ENCODE assay signal across 8 mouse cellular contexts in the genomic region with DNA sequence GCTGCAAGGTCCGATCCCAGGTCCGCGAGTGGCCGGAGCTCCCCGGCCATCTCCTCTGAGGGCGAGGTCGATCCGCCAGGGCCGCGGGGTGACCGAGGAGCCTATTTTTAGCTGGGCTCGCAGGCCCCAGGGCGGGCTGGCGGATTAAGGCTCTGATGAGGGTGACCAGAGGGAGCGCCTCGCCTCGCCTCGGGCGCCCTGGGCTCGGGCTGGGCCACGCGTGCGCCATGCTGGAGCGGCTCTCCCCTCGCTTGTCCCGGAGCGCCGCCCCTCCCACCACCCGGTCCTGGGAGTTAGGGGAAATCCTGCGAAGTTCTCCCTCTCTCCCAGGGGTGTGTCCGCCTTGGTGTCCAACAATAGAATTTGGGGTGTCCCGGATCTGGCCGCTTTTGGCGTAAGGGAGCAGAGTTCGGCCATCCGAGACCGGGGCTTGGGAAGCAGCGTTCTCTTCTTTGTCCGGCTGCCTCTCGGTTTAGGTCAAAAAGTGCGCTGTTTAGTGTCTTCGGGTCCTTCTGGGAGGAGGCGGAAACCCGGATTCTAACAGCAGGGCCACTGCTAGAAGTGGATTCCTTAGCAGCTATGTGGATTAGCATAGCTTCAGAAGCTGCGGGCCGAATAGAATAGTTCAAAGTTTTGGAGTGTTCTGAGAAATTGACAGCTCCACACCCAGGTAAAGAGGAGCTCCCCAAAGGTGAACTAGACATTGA. TPM values are rescaled to one million over a fixed set of nuclear protein-coding genes. Genes with fewer than 3 reads are reported as not detected.
DNase-seq lines count a peak whose midpoint lies in the region; ATAC-seq lines count a peak whose summit lies in the region.

No protein-coding gene starts in this region.

- no peaks in the 10 kb centered on the region for H3K36me3 ChIP-seq in limb, embryonic 15.5 days
- H3K36me3 ChIP-seq in midbrain, embryonic 15.5 days (replicated peaks) = no peaks in the 10 kb centered on the region
- H3K36me3 ChIP-seq in stomach, embryonic 14.5 days (ENCODE audit: control insufficient read depth, insufficient read depth, low read length) = no peaks in the 10 kb centered on the region

- peak overlapping the region; percentile 58 for H3K4me2 ChIP-seq in limb, embryonic 15.5 days
- H3K4me2 ChIP-seq in midbrain, embryonic 15.5 days = peak overlapping the region; percentile 85
- peak overlapping the region; percentile 74 for H3K4me2 ChIP-seq in stomach, embryonic 14.5 days (replicated peaks; ENCODE audit: low read depth, low read length)

- H3K27ac ChIP-seq in limb, embryonic 15.5 days = peak overlapping the region; percentile 91
- H3K27ac ChIP-seq in midbrain, embryonic 15.5 days = peak overlapping the region; percentile 90
- H3K27ac ChIP-seq in stomach, embryonic 14.5 days (ENCODE audit: low read length) = peak overlapping the region; percentile 96

- peak; percentile 44 for DNase-seq in right cerebral cortex, adult 18-20 months
- no peak for DNase-seq in right cerebral cortex, adult 2 months (ENCODE audit: low spot score in 2 of 2)
- peak; percentile 66 to 74 for DNase-seq in cerebellum, postnatal 10 days
- peak; percentile 72 for DNase-seq in gastrocnemius, postnatal 10 days

- H3K4me3 ChIP-seq in limb, embryonic 15.5 days = peak overlapping the region; percentile 82
- peak overlapping the region; percentile 93 for H3K4me3 ChIP-seq in midbrain, embryonic 15.5 days
- peak overlapping the region; percentile 98 for H3K4me3 ChIP-seq in stomach, embryonic 14.5 days (ENCODE audit: low read depth, low read length)

- peaks cover 11% of the 10 kb centered on the region; the same call in 1 of the 2 replicates for H3K4me1 ChIP-seq in limb, embryonic 15.5 days
- H3K4me1 ChIP-seq in midbrain, embryonic 15.5 days = peaks cover 17% of the 10 kb centered on the region
- peaks cover 12% of the 10 kb centered on the region; the same call in 1 of the 2 replicates for H3K4me1 ChIP-seq in stomach, embryonic 14.5 days (ENCODE audit: control insufficient read depth, insufficient read depth, low read length)

- ATAC-seq in inflammation-experienced regulatory T-cells, adult 6 months = peak; percentile 39
- ATAC-seq in limb, embryonic 15.5 days (ENCODE audit: insufficient number of reproducible peaks, low FRiP score, low TSS enrichment, low read depth) = peak; percentile 72
- ATAC-seq in midbrain, embryonic 15.5 days (replicated peaks) = peak; percentile 91
- peak; percentile 84 for ATAC-seq in stomach, embryonic 14.5 days (ENCODE audit: insufficient number of reproducible peaks, insufficient read depth, low FRiP score, low read depth)

- H3K9ac ChIP-seq in limb, embryonic 15.5 days = peak overlapping the region; percentile 85
- peak overlapping the region; percentile 93 for H3K9ac ChIP-seq in midbrain, embryonic 15.5 days
- peak overlapping the region; percentile 91 for H3K9ac ChIP-seq in stomach, embryonic 14.5 days (replicated peaks; ENCODE audit: low read depth, low read length)

- H3K27me3 ChIP-seq in limb, embryonic 15.5 days = no peaks in the 10 kb centered on the region; the same call in 1 of the 2 replicates
- no peaks in the 10 kb centered on the region for H3K27me3 ChIP-seq in midbrain, embryonic 15.5 days (replicated peaks)
- H3K27me3 ChIP-seq in stomach, embryonic 14.5 days (ENCODE audit: control insufficient read depth, insufficient read depth, low read length) = no peaks in the 10 kb centered on the region

- no peaks in the 10 kb centered on the region for H3K9me3 ChIP-seq in limb, embryonic 15.5 days
- H3K9me3 ChIP-seq in midbrain, embryonic 15.5 days = no peaks in the 10 kb centered on the region
- H3K9me3 ChIP-seq in stomach, embryonic 14.5 days (ENCODE audit: control insufficient read depth, low read depth, low read length) = no peaks in the 10 kb centered on the region

- under 1% methylated on average over 45 of the region's 46 CpGs for WGBS in limb, embryonic 15.5 days
- WGBS in midbrain, embryonic 15.5 days = under 1% methylated on average over 46 of the region's 46 CpGs
- under 1% methylated on average over 46 of the region's 46 CpGs for WGBS in stomach, embryonic 14.5 days

RNA-seq across cellular contexts. Expression of a gene that starts 1.5 kb away (rescaled TPM):
- 100 to 1,000 TPM; 124 to 157 TPM for total RNA-seq in gastrocnemius, postnatal 10 days (2021)
- 10 to 100 TPM; 47.9 to 86.0 (median 74.2) TPM for polyA plus RNA-seq in inflammation-experienced regulatory T-cells, adult 6 months (2017; shearing (Covaris generic))
- polyA plus RNA-seq in limb, embryonic 15.5 days (2015; fragmentation: Nextera tagmentation; extraction: Ambion mirVana) = 55.5 and 56.8 TPM in 2 replicates
- polyA plus RNA-seq in midbrain, embryonic 15.5 days (2015; fragmentation: Nextera tagmentation; extraction: Ambion mirVana) = 57.6 and 65.8 TPM in 2 replicates
- 93.2 and 94.3 TPM in 2 replicates for polyA plus RNA-seq in stomach, embryonic 14.5 days (2014; fragmentation: Nextera tagmentation; extraction: Ambion mirVana)

Comparison
In these comparisons a context has a peak if more than half of its experiments do, and no peak if none do; other contexts are left out.
1. DNase-seq: peak in right cerebral cortex, adult 18-20 months (single experiment), cerebellum, postnatal 10 days (2 of 2) and gastrocnemius, postnatal 10 days (single experiment); none in right cerebral cortex, adult 2 months (0 of 2).
2. ATAC-seq: peak in every context shown above with its lines; median percentile 91 in midbrain, embryonic 15.5 days; 84 in stomach, embryonic 14.5 days; 72 in limb, embryonic 15.5 days; 39 in inflammation-experienced regulatory T-cells, adult 6 months.
3. Peak in every context shown above with its lines, with median percentiles within 50 percentile points of each other: H3K27ac ChIP-seq, H3K4me2 ChIP-seq, H3K4me3 ChIP-seq and H3K9ac ChIP-seq.